Mouse (Mus musculus): ENCODE data around the gene Slc25a27. TPM values are rescaled to one million over a fixed set of nuclear protein-coding genes. Genes with fewer than 3 reads are reported as not detected.
A peak's percentile ranks its signal among the peaks of the same experiment; 100 is the strongest.

Gene Slc25a27
- 0.53 and 1.1 TPM in 2 replicates for polyA plus RNA-seq (2012; rRNA removed)

DNA sequence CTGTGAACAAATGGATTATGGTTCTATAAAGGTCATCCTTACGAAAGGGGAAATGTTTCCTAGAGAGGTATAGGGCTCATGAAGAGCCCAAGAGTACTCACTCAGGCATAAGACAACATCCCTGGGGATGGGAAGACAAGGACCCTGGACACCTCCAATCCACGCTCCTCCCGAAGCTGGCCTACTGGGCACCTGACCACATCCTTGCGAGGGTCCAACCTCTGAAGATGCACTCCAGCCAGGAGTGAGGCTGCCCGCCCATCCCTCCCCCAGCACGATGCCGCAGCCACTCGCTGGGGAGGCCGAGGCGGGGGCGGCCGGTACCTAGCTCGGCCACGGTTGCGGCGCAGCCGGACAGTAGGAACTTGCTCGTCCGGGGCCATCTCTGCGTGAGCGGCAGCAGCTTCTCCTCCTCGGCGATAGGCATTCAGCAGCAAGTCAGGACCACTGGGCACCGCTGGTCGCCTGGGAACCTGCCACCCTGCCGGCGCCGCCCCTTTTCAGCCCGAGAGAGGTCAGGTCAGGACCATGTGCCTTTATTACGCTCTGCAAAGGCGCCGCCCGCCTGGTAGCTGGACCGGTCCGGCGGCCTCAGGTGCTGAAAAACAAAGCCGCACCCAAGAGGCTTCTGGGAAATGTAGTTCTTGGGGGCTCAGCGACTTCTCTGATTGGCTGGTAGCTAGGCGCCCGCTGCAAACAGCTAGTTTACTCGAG is at the start of gene Slc25a27:
TSS of gene Slc25a27 (minus strand) at position 639 of the 714 bp plus-strand sequence.
- Histone ChIP-seq H3K27ac (ENCODE audit: insufficient read depth, low read depth, low read length) (0 out of 2 replicates have a peak within 1 kb of the TSS, but pooled peaks have one; percentile 20), H3K4me1 (ENCODE audit: control insufficient read depth, insufficient read depth, insufficient read length, low read length) (0 out of 2 replicates have a peak, but pooled peaks cover 2% of the 10 kb centered on the region), H3K36me3 (ENCODE audit: control insufficient read depth, insufficient read depth, low read length) (no peaks in the 10 kb centered on the region), H3K27me3 (ENCODE audit: control insufficient read depth, insufficient read depth, low read length) (no peaks in the 10 kb centered on the region), H3K4me3 (ENCODE audit: low read depth, low read length) (peak within 1 kb of the TSS; percentile 78)
- TF ChIP-seq CTCF (IDR thresholded peaks at IDR 0.05; ENCODE audit: extremely low read depth, insufficient read length, insufficient replicate concordance, low read depth, low read length) (no peak), POLR2A (IDR thresholded peaks at IDR 0.05; ENCODE audit: low read depth, low read length) (no peak)
- 1% methylated on average over 41 of the region's 41 CpGs for WGBS

DNA sequence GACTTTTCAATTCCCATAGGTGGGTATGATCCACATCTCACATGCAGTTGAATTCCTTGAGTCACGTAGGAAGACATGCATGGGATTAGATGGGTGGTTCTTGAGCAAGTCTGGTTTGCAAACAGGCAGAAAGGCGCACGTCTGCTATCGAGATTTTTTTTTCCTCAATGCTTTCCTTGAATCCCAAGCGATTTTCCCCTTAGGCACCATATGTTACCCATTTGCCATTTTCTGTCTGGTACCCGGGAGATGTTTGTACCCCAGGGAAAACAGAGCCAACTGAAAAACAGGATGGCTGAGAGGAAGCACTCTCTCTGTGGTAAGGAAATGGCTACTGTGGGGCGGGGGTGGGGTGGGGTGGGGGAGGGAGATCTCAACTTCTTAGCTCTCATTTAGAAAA is 49.6 kb upstream of the Slc25a27 start:
- Histone ChIP-seq H3K27ac (ENCODE audit: insufficient read depth, low read depth, low read length) (no peak overlapping the region), H3K36me3 (ENCODE audit: control insufficient read depth, insufficient read depth, low read length) (no peaks in the 10 kb centered on the region), H3K4me3 (ENCODE audit: low read depth, low read length) (no peak overlapping the region), H3K4me1 (ENCODE audit: control insufficient read depth, insufficient read depth, insufficient read length, low read length) (no peaks in the 10 kb centered on the region), H3K27me3 (ENCODE audit: control insufficient read depth, insufficient read depth, low read length) (no peaks in the 10 kb centered on the region)
- whole genome bisulfite sequencing: 85% methylated on average over 7 of the region's 7 CpGs
- TF ChIP-seq POLR2A (IDR thresholded peaks at IDR 0.05; ENCODE audit: low read depth, low read length): no peak
- no peak for TF ChIP-seq CTCF (IDR thresholded peaks at IDR 0.05; ENCODE audit: extremely low read depth, insufficient read length, insufficient replicate concordance, low read depth, low read length)

DNA sequence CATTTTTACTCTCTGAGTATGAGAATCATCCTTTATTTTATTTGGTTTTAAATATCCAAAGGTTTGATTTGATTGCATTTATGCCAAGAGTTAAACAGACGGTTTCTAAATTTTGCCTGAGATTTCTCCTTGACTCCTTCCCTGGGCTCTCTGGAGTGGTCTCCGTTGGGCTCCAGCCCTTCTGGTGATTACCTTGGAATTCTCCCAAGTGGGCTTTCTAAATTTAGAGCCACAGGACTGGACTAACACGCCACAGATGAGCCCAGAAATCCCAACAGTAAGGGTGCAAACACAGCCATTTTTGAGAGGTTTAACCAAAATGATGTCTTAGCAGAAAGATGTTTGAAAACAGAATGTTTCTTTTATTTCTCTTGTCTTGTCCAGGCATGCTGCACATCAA is 47.2 kb upstream of the Slc25a27 start:
- 72% methylated on average over 3 of the region's 3 CpGs for WGBS
- Histone ChIP-seq H3K4me1 (ENCODE audit: control insufficient read depth, insufficient read depth, insufficient read length, low read length) (no peaks in the 10 kb centered on the region), H3K4me3 (ENCODE audit: low read depth, low read length) (no peak overlapping the region), H3K36me3 (ENCODE audit: control insufficient read depth, insufficient read depth, low read length) (no peaks in the 10 kb centered on the region), H3K27ac (ENCODE audit: insufficient read depth, low read depth, low read length) (no peak overlapping the region), H3K27me3 (ENCODE audit: control insufficient read depth, insufficient read depth, low read length) (no peaks in the 10 kb centered on the region)
- TF ChIP-seq CTCF (IDR thresholded peaks at IDR 0.05; ENCODE audit: extremely low read depth, insufficient read length, insufficient replicate concordance, low read depth, low read length): no peak
- TF ChIP-seq POLR2A (IDR thresholded peaks at IDR 0.05; ENCODE audit: low read depth, low read length): no peak

DNA sequence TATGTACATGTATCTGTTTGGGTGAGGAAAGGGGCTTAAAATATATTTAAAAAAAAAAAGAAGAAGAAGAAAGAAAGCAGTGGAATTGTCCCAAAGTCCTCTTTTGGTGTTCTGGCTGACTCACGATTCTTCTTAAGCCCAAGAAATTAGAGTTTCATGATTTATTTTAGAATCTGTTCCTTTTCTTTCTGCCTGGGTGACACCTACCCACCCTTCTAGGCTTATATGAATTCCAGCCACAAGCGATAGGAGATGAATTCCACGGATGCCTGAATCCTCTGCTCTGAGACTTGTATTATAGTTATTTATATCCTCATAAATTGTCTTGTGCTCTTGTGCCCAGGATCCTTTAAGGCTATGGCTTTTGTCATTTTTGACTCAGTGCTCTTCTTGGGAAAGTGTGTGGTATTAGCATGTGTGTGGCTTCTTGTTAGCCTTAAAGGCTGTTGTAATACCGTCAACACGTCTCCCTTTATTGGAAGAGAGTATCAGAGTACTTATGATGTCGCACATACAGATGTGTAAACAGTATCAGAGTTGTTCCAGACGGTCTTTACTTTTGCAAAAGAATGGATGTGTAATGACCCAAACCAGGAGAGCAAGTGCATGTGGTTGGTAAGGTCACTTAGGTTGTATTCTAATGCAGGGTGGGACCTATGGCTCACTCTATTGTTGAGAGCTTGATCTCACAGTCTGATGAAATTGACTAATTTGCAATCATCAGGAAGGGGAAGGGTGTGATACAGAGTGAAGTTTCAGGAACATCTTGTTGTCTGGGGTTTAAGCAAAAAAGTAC is 44.7 kb upstream of the Slc25a27 start:
- Histone ChIP-seq H3K4me1 (ENCODE audit: control insufficient read depth, insufficient read depth, insufficient read length, low read length) (no peaks in the 10 kb centered on the region), H3K27ac (ENCODE audit: insufficient read depth, low read depth, low read length) (no peak overlapping the region), H3K27me3 (ENCODE audit: control insufficient read depth, insufficient read depth, low read length) (no peaks in the 10 kb centered on the region), H3K36me3 (ENCODE audit: control insufficient read depth, insufficient read depth, low read length) (no peaks in the 10 kb centered on the region), H3K4me3 (ENCODE audit: low read depth, low read length) (no peak overlapping the region)
- WGBS: 84% methylated on average over 7 of the region's 7 CpGs
- TF ChIP-seq POLR2A (IDR thresholded peaks at IDR 0.05; ENCODE audit: low read depth, low read length) (no peak), CTCF (IDR thresholded peaks at IDR 0.05; ENCODE audit: extremely low read depth, insufficient read length, insufficient replicate concordance, low read depth, low read length) (no peak)

DNA sequence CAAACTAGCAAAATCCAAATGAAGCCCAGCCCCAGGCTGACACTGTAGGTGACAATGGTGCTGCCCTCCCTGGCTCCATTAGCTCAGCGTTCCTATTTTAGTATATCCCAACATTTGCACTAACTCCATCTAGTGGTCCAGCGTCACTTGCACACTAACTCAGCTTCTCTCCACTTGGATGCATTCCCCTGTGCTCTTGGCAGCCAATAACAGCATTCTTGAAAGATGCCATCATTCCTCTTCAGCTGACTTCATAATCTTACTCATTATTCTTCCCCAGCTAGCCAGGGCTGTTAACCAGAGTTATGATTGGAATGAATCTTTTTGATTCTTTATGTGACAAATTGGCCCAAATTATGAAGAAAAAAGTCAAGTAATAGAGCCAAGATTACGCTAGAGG is 40.2 kb upstream of the Slc25a27 start:
- WGBS: 86% methylated on average over 3 of the region's 3 CpGs
- no peaks in the 10 kb centered on the region for H3K27me3 ChIP-seq (ENCODE audit: control insufficient read depth, insufficient read depth, low read length)
- no peak overlapping the region for H3K4me3 ChIP-seq (ENCODE audit: low read depth, low read length)
- H3K27ac ChIP-seq (ENCODE audit: insufficient read depth, low read depth, low read length): no peak overlapping the region
- TF ChIP-seq POLR2A (IDR thresholded peaks at IDR 0.05; ENCODE audit: low read depth, low read length): no peak
- no peak for TF ChIP-seq CTCF (IDR thresholded peaks at IDR 0.05; ENCODE audit: extremely low read depth, insufficient read length, insufficient replicate concordance, low read depth, low read length)
- no peaks in the 10 kb centered on the region for H3K4me1 ChIP-seq (ENCODE audit: control insufficient read depth, insufficient read depth, insufficient read length, low read length)
- no peaks in the 10 kb centered on the region for H3K36me3 ChIP-seq (ENCODE audit: control insufficient read depth, insufficient read depth, low read length)

DNA sequence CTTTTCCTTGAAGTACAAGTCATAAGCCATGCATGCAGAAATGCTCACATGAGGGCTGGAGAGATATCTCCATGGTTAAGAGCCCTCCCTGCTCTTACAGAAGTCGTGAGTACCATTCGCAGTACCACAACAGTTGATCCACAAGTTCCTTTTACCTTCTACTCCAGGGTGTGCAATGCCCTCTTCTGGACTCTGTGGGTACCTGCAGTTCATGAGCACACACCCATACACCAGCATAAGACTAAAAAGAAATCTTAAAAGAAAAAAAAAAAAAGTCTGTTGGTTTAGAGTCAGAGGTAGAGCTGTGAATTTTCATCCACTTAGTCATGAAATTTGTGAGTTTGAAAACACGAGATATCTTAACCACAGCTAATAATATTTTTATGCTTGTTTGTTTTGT is 39.7 kb upstream of the Slc25a27 start:
- Histone ChIP-seq H3K4me3 (ENCODE audit: low read depth, low read length) (no peak overlapping the region), H3K27me3 (ENCODE audit: control insufficient read depth, insufficient read depth, low read length) (no peaks in the 10 kb centered on the region), H3K4me1 (ENCODE audit: control insufficient read depth, insufficient read depth, insufficient read length, low read length) (no peaks in the 10 kb centered on the region), H3K36me3 (ENCODE audit: control insufficient read depth, insufficient read depth, low read length) (no peaks in the 10 kb centered on the region), H3K27ac (ENCODE audit: insufficient read depth, low read depth, low read length) (no peak overlapping the region)
- no peak for TF ChIP-seq POLR2A (IDR thresholded peaks at IDR 0.05; ENCODE audit: low read depth, low read length)
- TF ChIP-seq CTCF (IDR thresholded peaks at IDR 0.05; ENCODE audit: extremely low read depth, insufficient read length, insufficient replicate concordance, low read depth, low read length): no peak
- WGBS: 92% methylated on average over 3 of the region's 3 CpGs
